ENCODE assay signal across 22 mouse cellular contexts in the genomic region with DNA sequence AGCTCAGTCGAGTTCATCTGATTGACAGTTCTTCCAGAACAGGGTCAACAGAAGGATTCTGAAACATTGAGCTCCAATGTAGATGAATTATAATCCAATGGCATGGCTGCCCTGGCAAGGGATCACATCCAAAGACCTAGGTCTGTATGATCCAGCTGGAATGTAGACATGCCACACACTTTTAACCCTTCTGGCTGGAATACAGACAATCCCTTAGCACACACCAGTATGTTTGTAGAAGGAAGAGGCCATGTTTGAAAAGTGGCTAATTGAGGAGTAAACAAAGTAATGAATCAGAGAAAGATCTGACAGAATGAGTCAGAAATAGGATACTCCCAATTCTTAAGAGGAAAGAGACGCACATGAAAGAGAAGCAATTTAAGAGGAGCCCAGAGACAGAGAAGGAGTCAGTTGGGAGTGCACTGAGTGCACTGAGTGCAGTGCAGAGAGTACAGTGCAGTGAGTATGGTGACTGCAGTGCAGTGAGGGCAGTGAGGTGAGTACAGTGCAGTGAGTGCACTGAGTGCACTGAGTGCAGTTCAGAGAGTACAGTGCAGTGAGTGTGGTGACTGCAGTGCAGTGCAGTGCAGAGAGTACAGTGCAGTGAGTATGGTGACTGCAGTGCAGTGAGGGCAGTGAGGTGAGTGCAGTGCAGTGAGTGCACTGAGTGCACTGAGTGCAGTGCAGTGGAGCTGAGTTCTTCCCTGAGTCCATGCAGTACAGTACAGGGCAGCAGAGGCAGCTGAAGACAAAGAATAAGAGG. TPM values are rescaled to one million over a fixed set of nuclear protein-coding genes. Genes with fewer than 3 reads are reported as not detected.
DNase-seq lines count a peak whose midpoint lies in the region; ATAC-seq lines count a peak whose summit lies in the region.
"Had no signal": no experiment of that assay in that cellular context is flagged by ENCODE, and none has a peak within 500 bp of the region (broad histone marks: within the 10 kb centered on the region; RNA-seq: fewer than 3 reads in every experiment).

No protein-coding gene starts in this region.

- no peak overlapping the region for H3K9ac ChIP-seq in embryonic facial prominence, embryonic 11.5 days (replicated peaks; ENCODE audit: low read length)
- H3K9ac ChIP-seq in liver, embryonic 12.5 days, result no peak overlapping the region
- no peak overlapping the region for H3K9ac ChIP-seq in liver, embryonic 11.5 days (ENCODE audit: low read depth, low read length)
- no peak overlapping the region for H3K9ac ChIP-seq in embryonic facial prominence, embryonic 15.5 days
- H3K9ac ChIP-seq: limb, embryonic 12.5 days; midbrain, embryonic 13.5 days had no signal

- no peak overlapping the region for H3K4me3 ChIP-seq in embryonic facial prominence, embryonic 11.5 days (ENCODE audit: low read depth, low read length)
- H3K4me3 ChIP-seq in embryonic facial prominence, embryonic 10.5 days, result no peak overlapping the region
- H3K4me3 ChIP-seq in liver, embryonic 12.5 days, result no peak overlapping the region
- H3K4me3 ChIP-seq in liver, embryonic 11.5 days (ENCODE audit: low read depth, low read length), result no peak overlapping the region
- no peak overlapping the region for H3K4me3 ChIP-seq in embryonic facial prominence, embryonic 15.5 days (replicated peaks)
- H3K4me3 ChIP-seq: layer of hippocampus, adult 2 months; left cerebral cortex, adult 2 months; limb, embryonic 12.5 days; midbrain, embryonic 13.5 days had no signal

- WGBS in embryonic facial prominence, embryonic 11.5 days, result 67% methylated on average over 2 of the region's 2 CpGs
- WGBS in embryonic facial prominence, embryonic 10.5 days, result 76% methylated on average over 2 of the region's 2 CpGs
- 79% methylated on average over 2 of the region's 2 CpGs for WGBS in liver, embryonic 12.5 days (ENCODE audit: insufficient replicate concordance)
- WGBS in liver, embryonic 11.5 days, result 64% methylated on average over 2 of the region's 2 CpGs
- 60% methylated on average over 2 of the region's 2 CpGs for WGBS in embryonic facial prominence, embryonic 15.5 days

- no peak overlapping the region for H3K4me2 ChIP-seq in embryonic facial prominence, embryonic 11.5 days (ENCODE audit: low read depth, low read length)
- no peak overlapping the region for H3K4me2 ChIP-seq in liver, embryonic 12.5 days
- H3K4me2 ChIP-seq in liver, embryonic 11.5 days, result no peak overlapping the region
- no peak overlapping the region for H3K4me2 ChIP-seq in embryonic facial prominence, embryonic 15.5 days (replicated peaks)
- H3K4me2 ChIP-seq: limb, embryonic 12.5 days; midbrain, embryonic 13.5 days had no signal

- H3K9me3 ChIP-seq in embryonic facial prominence, embryonic 11.5 days (replicated peaks; ENCODE audit: control insufficient read depth, low read length), result no peaks in the 10 kb centered on the region
- H3K9me3 ChIP-seq in embryonic facial prominence, embryonic 10.5 days, result no peaks in the 10 kb centered on the region
- H3K9me3 ChIP-seq in liver, embryonic 12.5 days (replicated peaks), result no peaks in the 10 kb centered on the region
- H3K9me3 ChIP-seq in liver, embryonic 11.5 days (ENCODE audit: control insufficient read depth, low read length), result no peaks in the 10 kb centered on the region
- no peaks in the 10 kb centered on the region for H3K9me3 ChIP-seq in embryonic facial prominence, embryonic 15.5 days (replicated peaks)
- H3K9me3 ChIP-seq: G1E; limb, embryonic 12.5 days; midbrain, embryonic 13.5 days had no signal

- no peaks in the 10 kb centered on the region for H3K36me3 ChIP-seq in embryonic facial prominence, embryonic 11.5 days (replicated peaks; ENCODE audit: control insufficient read depth, insufficient read depth, low read depth, low read length)
- peaks cover 82% of the 10 kb centered on the region for H3K36me3 ChIP-seq in embryonic facial prominence, embryonic 10.5 days (replicated peaks)
- peaks cover 78% of the 10 kb centered on the region for H3K36me3 ChIP-seq in liver, embryonic 12.5 days
- peaks cover 6% of the 10 kb centered on the region; the same call in 1 of the 2 replicates for H3K36me3 ChIP-seq in liver, embryonic 11.5 days (ENCODE audit: control insufficient read depth, insufficient read depth, low read length)
- peaks cover 36% of the 10 kb centered on the region for H3K36me3 ChIP-seq in embryonic facial prominence, embryonic 15.5 days

- 0 out of 2 replicates have a peak, but pooled peaks have one; percentile 39 for ATAC-seq in embryonic facial prominence, embryonic 11.5 days (replicated peaks; ENCODE audit: insufficient number of reproducible peaks, low FRiP score, low TSS enrichment, low read depth)
- ATAC-seq in liver, embryonic 12.5 days, result peak; percentile 63
- no peak for ATAC-seq in liver, embryonic 11.5 days (replicated peaks; ENCODE audit: low FRiP score)
- peak; percentile 43; the same call in 1 of the 2 replicates for ATAC-seq in embryonic facial prominence, embryonic 15.5 days (ENCODE audit: insufficient number of reproducible peaks, low FRiP score, low TSS enrichment, low read depth)
- peak; percentile 20; the same call in 1 of the 2 replicates for ATAC-seq in megakaryocyte progenitor cell, adult 5-6 weeks (replicated peaks; ENCODE audit: poor library complexity)
- ATAC-seq: CD4-positive, CD25-positive, alpha-beta regulatory T cell, adult 4 months; forebrain, embryonic 14.5 days; hindbrain, postnatal 0 days; midbrain, embryonic 13.5 days had no signal

- H3K27ac ChIP-seq in embryonic facial prominence, embryonic 11.5 days (replicated peaks; ENCODE audit: low read depth, low read length), result no peak overlapping the region
- H3K27ac ChIP-seq in embryonic facial prominence, embryonic 10.5 days (replicated peaks), result no peak overlapping the region
- no peak overlapping the region for H3K27ac ChIP-seq in liver, embryonic 12.5 days
- H3K27ac ChIP-seq in liver, embryonic 11.5 days (ENCODE audit: low read depth, low read length), result no peak overlapping the region
- no peak overlapping the region for H3K27ac ChIP-seq in embryonic facial prominence, embryonic 15.5 days (replicated peaks)
- H3K27ac ChIP-seq: hindbrain, postnatal 0 days; left cerebral cortex, adult 2 months; limb, embryonic 12.5 days; macrophage; midbrain, embryonic 13.5 days had no signal

- no peaks in the 10 kb centered on the region for H3K4me1 ChIP-seq in embryonic facial prominence, embryonic 11.5 days (ENCODE audit: control insufficient read depth, insufficient read depth, low read length)
- H3K4me1 ChIP-seq in embryonic facial prominence, embryonic 10.5 days, result no peaks in the 10 kb centered on the region
- H3K4me1 ChIP-seq in liver, embryonic 12.5 days, result no peaks in the 10 kb centered on the region
- no peaks in the 10 kb centered on the region for H3K4me1 ChIP-seq in liver, embryonic 11.5 days (replicated peaks; ENCODE audit: control insufficient read depth, insufficient read depth, low read length)
- H3K4me1 ChIP-seq in embryonic facial prominence, embryonic 15.5 days, result no peaks in the 10 kb centered on the region
- H3K4me1 ChIP-seq: limb, embryonic 12.5 days; midbrain, embryonic 13.5 days had no signal

- no peak for DNase-seq in embryonic facial prominence, embryonic 11.5 days (ENCODE audit: low spot score)
- DNase-seq in embryonic facial prominence, embryonic 10.5 days (ENCODE audit: low spot score), result no peak
- no peak for DNase-seq in liver, embryonic 11.5 days (ENCODE audit: low spot score)
- no peak for DNase-seq in layer of hippocampus, postnatal 25 days (ENCODE audit: extremely low spot score in 1 of 2, low spot score in 1 of 2)
- no peak for DNase-seq in adrenal gland, postnatal 36 days
- DNase-seq: adrenal gland, adult 8-10 months; cerebellum, adult 18-20 months; gastrocnemius, postnatal 25 days; heart, postnatal 14 days; kidney, adult 8-10 months had no signal

- no peaks in the 10 kb centered on the region for H3K27me3 ChIP-seq in embryonic facial prominence, embryonic 11.5 days (ENCODE audit: control insufficient read depth, insufficient read depth, low read length)
- H3K27me3 ChIP-seq in embryonic facial prominence, embryonic 10.5 days (replicated peaks; ENCODE audit: low read depth, poor library complexity, severe bottlenecking), result no peaks in the 10 kb centered on the region
- no peaks in the 10 kb centered on the region for H3K27me3 ChIP-seq in liver, embryonic 12.5 days (replicated peaks)
- H3K27me3 ChIP-seq in liver, embryonic 11.5 days (replicated peaks; ENCODE audit: control insufficient read depth, insufficient read depth, low read length), result no peaks in the 10 kb centered on the region
- H3K27me3 ChIP-seq in embryonic facial prominence, embryonic 15.5 days, result no peaks in the 10 kb centered on the region
- H3K27me3 ChIP-seq: limb, embryonic 12.5 days; midbrain, embryonic 13.5 days had no signal

RNA-seq across cellular contexts. Expression of gene Ubr1, which starts 18.2 kb away (rescaled TPM):
- 17.9 and 24.0 TPM in 2 replicates for polyA plus RNA-seq in embryonic facial prominence, embryonic 11.5 days (2014; fragmentation: Nextera tagmentation; extraction: Ambion mirVana)
- 24.5 and 27.3 TPM in 2 replicates for polyA plus RNA-seq in embryonic facial prominence, embryonic 10.5 days (2016; fragmentation: Nextera tagmentation; extraction: Ambion mirVana)
- polyA plus RNA-seq in liver, embryonic 12.5 days (2016; fragmentation: Nextera tagmentation; extraction: Ambion mirVana), result 16.1 and 18.3 TPM in 2 replicates
- polyA plus RNA-seq in liver, embryonic 11.5 days (2014; fragmentation: Nextera tagmentation; extraction: Ambion mirVana), result 22.3 and 23.4 TPM in 2 replicates
- 20.7 and 24.2 TPM in 2 replicates for polyA plus RNA-seq in embryonic facial prominence, embryonic 15.5 days (2015; fragmentation: Nextera tagmentation; extraction: Ambion mirVana)
- total RNA-seq in megakaryocyte progenitor cell, adult 5-6 weeks (2015), result 24.7 and 27.1 TPM in 2 replicates
- 21.1 and 28.5 TPM in 2 replicates for total RNA-seq in megakaryocyte progenitor cell, adult 5-6 weeks (2017)
- total RNA-seq in layer of hippocampus, postnatal 25 days (2021), result 10 to 100 TPM; 42.0 to 46.7 TPM
- 10 to 100 TPM; 31.9 to 36.2 TPM for total RNA-seq in adrenal gland, postnatal 36 days (2021)

RNA-seq across cellular contexts. Expression of gene Tmem62, which starts 24.5 kb away (rescaled TPM):
- 2.1 and 2.8 TPM in 2 replicates for polyA plus RNA-seq in embryonic facial prominence, embryonic 11.5 days (2014; fragmentation: Nextera tagmentation; extraction: Ambion mirVana)
- 3.2 TPM in 2 replicates for polyA plus RNA-seq in embryonic facial prominence, embryonic 10.5 days (2016; fragmentation: Nextera tagmentation; extraction: Ambion mirVana)
- polyA plus RNA-seq in liver, embryonic 12.5 days (2016; fragmentation: Nextera tagmentation; extraction: Ambion mirVana), result 2.1 and 3.6 TPM in 2 replicates
- polyA plus RNA-seq in liver, embryonic 11.5 days (2014; fragmentation: Nextera tagmentation; extraction: Ambion mirVana), result 3.0 and 3.7 TPM in 2 replicates
- polyA plus RNA-seq in embryonic facial prominence, embryonic 15.5 days (2015; fragmentation: Nextera tagmentation; extraction: Ambion mirVana), result 2.5 and 4.1 TPM in 2 replicates
- total RNA-seq in megakaryocyte progenitor cell, adult 5-6 weeks (2015), result 4.2 and 4.3 TPM in 2 replicates
- total RNA-seq in megakaryocyte progenitor cell, adult 5-6 weeks (2017), result 6.4 and 12.4 TPM in 2 replicates
- 10 to 100 TPM; 21.8 to 27.5 TPM for total RNA-seq in layer of hippocampus, postnatal 25 days (2021)
- total RNA-seq in adrenal gland, postnatal 36 days (2021), result 10 to 100 TPM; 10.6 to 23.8 TPM

RNA-seq across cellular contexts. Expression of gene Ccndbp1, which starts 55.8 kb away (rescaled TPM):
- 33.3 and 40.9 TPM in 2 replicates for polyA plus RNA-seq in embryonic facial prominence, embryonic 11.5 days (2014; fragmentation: Nextera tagmentation; extraction: Ambion mirVana)
- polyA plus RNA-seq in embryonic facial prominence, embryonic 10.5 days (2016; fragmentation: Nextera tagmentation; extraction: Ambion mirVana), result 34.0 and 34.2 TPM in 2 replicates
- 40.7 and 43.4 TPM in 2 replicates for polyA plus RNA-seq in liver, embryonic 12.5 days (2016; fragmentation: Nextera tagmentation; extraction: Ambion mirVana)
- polyA plus RNA-seq in liver, embryonic 11.5 days (2014; fragmentation: Nextera tagmentation; extraction: Ambion mirVana), result 42.6 and 45.0 TPM in 2 replicates
- 40.2 and 43.8 TPM in 2 replicates for polyA plus RNA-seq in embryonic facial prominence, embryonic 15.5 days (2015; fragmentation: Nextera tagmentation; extraction: Ambion mirVana)
- 44.2 and 50.1 TPM in 2 replicates for total RNA-seq in megakaryocyte progenitor cell, adult 5-6 weeks (2015)
- total RNA-seq in megakaryocyte progenitor cell, adult 5-6 weeks (2017), result 33.5 and 38.1 TPM in 2 replicates
- total RNA-seq in layer of hippocampus, postnatal 25 days (2021), result 10 to 100 TPM; 58.4 to 58.8 TPM
- 10 to 100 TPM; 41.7 to 50.2 TPM for total RNA-seq in adrenal gland, postnatal 36 days (2021)
